8 mouse cellular contexts compared by ENCODE assay signal in genomic region chr3:51739049-51739834, GRCm38 (mm10).
A peak's percentile ranks its signal among the peaks of the same experiment; 100 is the strongest.
DNase-seq lines count a peak whose midpoint lies in the region; ATAC-seq lines count a peak whose summit lies in the region.

No protein-coding gene starts in this region.

- no peak overlapping the region for H3K4me3 ChIP-seq in heart, embryonic 12.5 days
- no peak overlapping the region for H3K4me3 ChIP-seq in hindbrain, embryonic 11.5 days (ENCODE audit: low read depth, low read length)
- no peak overlapping the region for H3K4me3 ChIP-seq in limb, embryonic 12.5 days (replicated peaks)
- no peak overlapping the region for H3K4me3 ChIP-seq in neural tube, embryonic 12.5 days

- peaks cover 57% of the 10 kb centered on the region for H3K4me1 ChIP-seq in heart, embryonic 12.5 days (replicated peaks)
- H3K4me1 ChIP-seq in hindbrain, embryonic 11.5 days (replicated peaks; ENCODE audit: control insufficient read depth, insufficient read depth, low read length), result peaks cover 2% of the 10 kb centered on the region
- peaks cover 45% of the 10 kb centered on the region for H3K4me1 ChIP-seq in limb, embryonic 12.5 days (replicated peaks)
- peaks cover 31% of the 10 kb centered on the region for H3K4me1 ChIP-seq in neural tube, embryonic 12.5 days

- no peaks in the 10 kb centered on the region for H3K27me3 ChIP-seq in heart, embryonic 12.5 days (replicated peaks)
- H3K27me3 ChIP-seq in hindbrain, embryonic 11.5 days (ENCODE audit: control insufficient read depth, insufficient read depth, low read length), result no peaks in the 10 kb centered on the region
- H3K27me3 ChIP-seq in limb, embryonic 12.5 days, result peaks cover 77% of the 10 kb centered on the region
- H3K27me3 ChIP-seq in neural tube, embryonic 12.5 days (replicated peaks), result no peaks in the 10 kb centered on the region

- no peaks in the 10 kb centered on the region for H3K36me3 ChIP-seq in heart, embryonic 12.5 days
- H3K36me3 ChIP-seq in hindbrain, embryonic 11.5 days (ENCODE audit: control insufficient read depth, insufficient read depth, low read length), result no peaks in the 10 kb centered on the region
- H3K36me3 ChIP-seq in limb, embryonic 12.5 days, result no peaks in the 10 kb centered on the region
- no peaks in the 10 kb centered on the region for H3K36me3 ChIP-seq in neural tube, embryonic 12.5 days

- peak overlapping the region; percentile 38 for H3K4me2 ChIP-seq in heart, embryonic 12.5 days
- H3K4me2 ChIP-seq in hindbrain, embryonic 11.5 days (replicated peaks; ENCODE audit: low read depth, low read length), result no peak overlapping the region
- peak overlapping the region; percentile 29 for H3K4me2 ChIP-seq in limb, embryonic 12.5 days
- peak overlapping the region; percentile 33 for H3K4me2 ChIP-seq in neural tube, embryonic 12.5 days (replicated peaks)

- no peaks in the 10 kb centered on the region for H3K9me3 ChIP-seq in heart, embryonic 12.5 days (replicated peaks)
- H3K9me3 ChIP-seq in hindbrain, embryonic 11.5 days (ENCODE audit: control insufficient read depth, low read length), result no peaks in the 10 kb centered on the region
- no peaks in the 10 kb centered on the region for H3K9me3 ChIP-seq in limb, embryonic 12.5 days
- H3K9me3 ChIP-seq in neural tube, embryonic 12.5 days, result no peaks in the 10 kb centered on the region

- H3K27ac ChIP-seq in heart, embryonic 12.5 days (ENCODE audit: poor library complexity, severe bottlenecking), result peak overlapping the region; percentile 69
- H3K27ac ChIP-seq in hindbrain, embryonic 11.5 days (ENCODE audit: low read depth, low read length), result peak overlapping the region; percentile 34
- H3K27ac ChIP-seq in limb, embryonic 12.5 days, result peak overlapping the region; percentile 80
- H3K27ac ChIP-seq in neural tube, embryonic 12.5 days, result peak overlapping the region; percentile 85

- no peak overlapping the region; the same call in 1 of the 2 replicates for H3K9ac ChIP-seq in heart, embryonic 12.5 days
- peak overlapping the region; percentile 28; the same call in 1 of the 2 replicates for H3K9ac ChIP-seq in hindbrain, embryonic 11.5 days (ENCODE audit: low read depth, low read length)
- no peak overlapping the region for H3K9ac ChIP-seq in limb, embryonic 12.5 days (replicated peaks)
- H3K9ac ChIP-seq in neural tube, embryonic 12.5 days, result peak overlapping the region; percentile 38; the same call in 1 of the 2 replicates

- DNase-seq in heart, postnatal 25 days (ENCODE audit: low spot score), result no peak
- peak; percentile 71 for DNase-seq in hindbrain, embryonic 11.5 days (ENCODE audit: low spot score)
- no peak for DNase-seq in yolk sac, embryonic 10.5 days (ENCODE audit: low spot score)
- DNase-seq in left cerebral cortex, postnatal 36 days (ENCODE audit: low spot score in 2 of 2), result no peak

- intact Hi-C loops in heart, postnatal 25 days (cut with DNase I), result no loop called here
- intact Hi-C loops in left cerebral cortex, postnatal 36 days (cut with DNase I), result no loop called here

- peak; percentile 64 for ATAC-seq in heart, embryonic 12.5 days (ENCODE audit: insufficient number of reproducible peaks, low FRiP score)
- peak; percentile 86 for ATAC-seq in common myeloid progenitor, adult 5-6 weeks (replicated peaks; ENCODE audit: low read depth, poor library complexity, severe bottlenecking)
- ATAC-seq in hindbrain, embryonic 11.5 days (ENCODE audit: low FRiP score), result peak; percentile 89
- ATAC-seq in limb, embryonic 12.5 days (ENCODE audit: insufficient number of reproducible peaks, insufficient read depth, low FRiP score, low TSS enrichment, low read depth), result peak; percentile 92
- ATAC-seq in neural tube, embryonic 12.5 days (ENCODE audit: low FRiP score, low read depth), result peak; percentile 90

- 11% methylated on average over 12 of the region's 12 CpGs for WGBS in heart, embryonic 12.5 days
- WGBS in hindbrain, embryonic 11.5 days, result 7% methylated on average over 12 of the region's 12 CpGs
- 3% methylated on average over 12 of the region's 12 CpGs for WGBS in limb, embryonic 12.5 days
- WGBS in neural tube, embryonic 12.5 days, result 3% methylated on average over 12 of the region's 12 CpGs

Comparison
In these comparisons a context has a peak if more than half of its experiments do, and no peak if none do; other contexts are left out.
1. H3K27ac ChIP-seq: peak in every context shown above with its lines; median percentile 85 in neural tube, embryonic 12.5 days; 80 in limb, embryonic 12.5 days; 69 in heart, embryonic 12.5 days; 34 in hindbrain, embryonic 11.5 days.
2. H3K9ac ChIP-seq: peak in hindbrain, embryonic 11.5 days (single experiment) and neural tube, embryonic 12.5 days (single experiment); none in heart, embryonic 12.5 days (single experiment) and limb, embryonic 12.5 days (single experiment).
3. Peak in every context shown above with its lines, with median percentiles within 50 percentile points of each other: ATAC-seq.